Comparison of ENCODE assay signal across 8 mouse cellular contexts in genomic region chr15:36695199-36696129, GRCm38 (mm10).
DNase-seq lines count a peak whose midpoint lies in the region; ATAC-seq and TF ChIP-seq lines count a peak whose summit lies in the region.

No protein-coding gene starts in this region.

- peak; percentile 92 for ATAC-seq in hindbrain, embryonic 15.5 days (ENCODE audit: low FRiP score, low read depth)
- peak; percentile 60 for ATAC-seq in megakaryocyte, adult 5-6 weeks (ENCODE audit: poor library complexity, severe bottlenecking)
- peak; percentile 71; the same call in 1 of the 2 replicates for ATAC-seq in stomach, embryonic 14.5 days (ENCODE audit: insufficient number of reproducible peaks, insufficient read depth, low FRiP score, low read depth)

- TF ChIP-seq CTCF in bone marrow, adult 2 months (IDR thresholded peaks at IDR 0.05; ENCODE audit: control insufficient read depth, insufficient read depth, low read length): no peak

- DNase-seq in ES-CJ7 (ENCODE audit: low read depth, low spot score): peak; percentile 56
- DNase-seq in left cerebral cortex, postnatal 10 days (ENCODE audit: extremely low spot score in 1 of 2, low spot score in 2 of 2): peak; percentile 43 to 50
- no peak for DNase-seq in adipocyte (ENCODE audit: low spot score)

- 29% methylated on average over 14 of the region's 14 CpGs for WGBS in bone marrow, adult 2 months
- 26% methylated on average over 14 of the region's 14 CpGs for WGBS in hindbrain, embryonic 15.5 days
- WGBS in stomach, embryonic 14.5 days: 25% methylated on average over 14 of the region's 14 CpGs

- TF ChIP-seq POLR2A in bone marrow, adult 2 months (IDR thresholded peaks at IDR 0.05; ENCODE audit: borderline replicate concordance, control insufficient read depth, low read depth, low read length): no peak

- intact Hi-C loops in left cerebral cortex, postnatal 10 days (cut with DNase I): no loop called here

- no peak overlapping the region for H3K27ac ChIP-seq in bone marrow, adult 2 months (ENCODE audit: control insufficient read depth, insufficient read depth, low read depth, low read length, poor library complexity)
- H3K27ac ChIP-seq in hindbrain, embryonic 15.5 days (replicated peaks): 0 out of 2 replicates have a peak overlapping the region, but pooled peaks have one; percentile 17
- H3K27ac ChIP-seq in stomach, embryonic 14.5 days (ENCODE audit: low read length): no peak overlapping the region

- H3K4me3 ChIP-seq in bone marrow, adult 2 months (replicated peaks; ENCODE audit: control insufficient read depth, low read depth, low read length): peak overlapping the region; percentile 61
- H3K4me3 ChIP-seq in erythroblast, embryonic 14.5 days (replicated peaks): peak overlapping the region; percentile 61
- peak overlapping the region; percentile 47 for H3K4me3 ChIP-seq in hindbrain, embryonic 15.5 days
- peak overlapping the region; percentile 26 for H3K4me3 ChIP-seq in stomach, embryonic 14.5 days (ENCODE audit: low read depth, low read length)

- H3K36me3 ChIP-seq in erythroblast, embryonic 14.5 days (ENCODE audit: control insufficient read depth): no peaks in the 10 kb centered on the region
- H3K36me3 ChIP-seq in hindbrain, embryonic 15.5 days: no peaks in the 10 kb centered on the region
- no peaks in the 10 kb centered on the region for H3K36me3 ChIP-seq in stomach, embryonic 14.5 days (ENCODE audit: control insufficient read depth, insufficient read depth, low read length)

- peaks cover 12% of the 10 kb centered on the region for H3K27me3 ChIP-seq in erythroblast, embryonic 14.5 days (ENCODE audit: control insufficient read depth)
- no peaks in the 10 kb centered on the region for H3K27me3 ChIP-seq in hindbrain, embryonic 15.5 days
- no peaks in the 10 kb centered on the region for H3K27me3 ChIP-seq in stomach, embryonic 14.5 days (ENCODE audit: control insufficient read depth, insufficient read depth, low read length)

- peak overlapping the region; percentile 68 for H3K4me2 ChIP-seq in hindbrain, embryonic 15.5 days
- peak overlapping the region; percentile 43 for H3K4me2 ChIP-seq in stomach, embryonic 14.5 days (replicated peaks; ENCODE audit: low read depth, low read length)

- H3K9ac ChIP-seq in hindbrain, embryonic 15.5 days: peak overlapping the region; percentile 46; the same call in 1 of the 2 replicates
- H3K9ac ChIP-seq in stomach, embryonic 14.5 days (replicated peaks; ENCODE audit: low read depth, low read length): no peak overlapping the region; the same call in 1 of the 2 replicates

- peaks cover 3% of the 10 kb centered on the region; the same call in 1 of the 2 replicates for H3K4me1 ChIP-seq in bone marrow, adult 2 months (ENCODE audit: control insufficient read depth, insufficient read depth, low read length)
- H3K4me1 ChIP-seq in erythroblast, embryonic 14.5 days (ENCODE audit: control insufficient read depth): peaks cover 15% of the 10 kb centered on the region
- 0 out of 2 replicates have a peak, but pooled peaks cover 8% of the 10 kb centered on the region for H3K4me1 ChIP-seq in hindbrain, embryonic 15.5 days (replicated peaks)
- H3K4me1 ChIP-seq in stomach, embryonic 14.5 days (ENCODE audit: control insufficient read depth, insufficient read depth, low read length): no peaks in the 10 kb centered on the region

- no peaks in the 10 kb centered on the region for H3K9me3 ChIP-seq in erythroblast, embryonic 14.5 days (ENCODE audit: control insufficient read depth, low read length)
- H3K9me3 ChIP-seq in hindbrain, embryonic 15.5 days: no peaks in the 10 kb centered on the region
- no peaks in the 10 kb centered on the region for H3K9me3 ChIP-seq in stomach, embryonic 14.5 days (ENCODE audit: control insufficient read depth, low read depth, low read length)
